Mouse (Mus musculus) liver, postnatal 0 days (tissue): ENCODE data around the gene Dgcr2.

ENCODE experiments used
- CTCF ChIP-seq: sonication (generic); IDR thresholded peaks from 2 replicates; pipeline ENCODE4 v1.5.1; 2016; ENCODE audit warnings: antibody characterized with exemption, low read depth
- EP300 ChIP-seq: IDR thresholded peaks from 2 replicates; pipeline ENCODE4 v1.6.1; 2016; ENCODE audit warnings: antibody characterized with exemption, low read depth, mild to moderate bottlenecking

DNA sequence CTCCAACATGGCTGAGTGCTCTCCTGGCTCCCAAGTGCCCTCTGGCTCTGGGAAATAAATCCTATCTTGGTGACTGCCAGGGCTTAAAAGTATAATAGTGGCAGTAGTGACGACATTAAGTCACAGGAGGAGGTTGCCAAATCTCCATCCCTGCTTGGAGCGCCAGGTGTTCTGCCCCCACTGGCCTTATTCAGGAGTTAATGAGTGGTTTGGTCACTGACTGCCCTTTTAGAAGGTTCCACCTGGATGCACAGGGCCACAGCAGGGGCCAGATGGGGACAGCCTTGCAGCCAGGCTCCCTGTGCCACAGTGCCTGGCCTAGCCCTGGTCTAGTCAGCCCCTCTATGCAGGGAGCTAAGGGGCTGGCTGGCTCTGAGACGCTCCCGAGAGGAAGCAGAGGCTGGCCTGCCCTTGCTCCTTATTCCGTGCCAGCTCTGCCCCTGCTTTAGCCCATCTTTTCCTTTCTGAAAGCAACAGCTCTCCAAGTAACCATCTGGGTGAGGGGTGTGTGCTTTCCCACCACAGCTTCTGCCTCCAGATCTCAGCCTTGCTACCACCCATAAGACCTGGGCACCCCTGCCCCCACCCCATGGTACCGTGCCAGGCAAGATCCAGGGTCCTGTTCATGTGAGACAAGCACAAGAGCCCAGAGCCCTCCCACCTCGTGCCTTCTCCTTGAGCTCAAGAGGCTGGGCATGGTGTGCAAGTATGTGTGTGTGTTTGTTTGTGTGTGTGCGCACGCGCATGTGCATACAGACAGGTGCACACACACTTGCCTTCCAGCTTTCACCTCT, 67.8 kb downstream of the Dgcr2 start:
- no peak for TF ChIP-seq EP300
- no peak for TF ChIP-seq CTCF
